In genomic region chr1:127513140-127513539, GRCm38 (mm10) we compare ENCODE assay signal across 32 mouse cellular contexts.
A peak's percentile ranks its signal among the peaks of the same experiment; 100 is the strongest.
DNase-seq lines count a peak whose midpoint lies in the region; ATAC-seq and TF ChIP-seq lines count a peak whose summit lies in the region.
"Had no signal": no experiment of that assay in that cellular context is flagged by ENCODE, and none has a peak within 500 bp of the region (broad histone marks: within the 10 kb centered on the region; RNA-seq: fewer than 3 reads in every experiment).

No protein-coding gene starts in this region.

- no peak overlapping the region for H3K4me3 ChIP-seq in liver, postnatal 0 days (ENCODE audit: low read depth, low read length)
- H3K4me3 ChIP-seq in liver, embryonic 11.5 days (ENCODE audit: low read depth, low read length), result no peak overlapping the region
- H3K4me3 ChIP-seq: heart, adult 2 months; heart, embryonic 13.5 days; hindbrain, embryonic 10.5 days; hindbrain, embryonic 15.5 days; kidney, embryonic 15.5 days; layer of hippocampus, adult 2 months; limb, embryonic 13.5 days; liver, embryonic 12.5 days; midbrain, embryonic 12.5 days; myocyte; neural tube, embryonic 12.5 days had no signal

- no peak for ATAC-seq in liver, postnatal 0 days
- no peak for ATAC-seq in liver, embryonic 11.5 days (replicated peaks; ENCODE audit: low FRiP score)
- peak; percentile 43 for ATAC-seq in megakaryocyte, adult 5-6 weeks (ENCODE audit: poor library complexity, severe bottlenecking)
- ATAC-seq: CD4-positive, CD25-positive, alpha-beta regulatory T cell, adult 4 months; forebrain, embryonic 14.5 days; inflammation-experienced regulatory T-cells, adult 6 months; liver, embryonic 12.5 days; lung, postnatal 0 days had no signal

- no peaks in the 10 kb centered on the region for H3K4me1 ChIP-seq in liver, postnatal 0 days (ENCODE audit: insufficient read depth)
- no peaks in the 10 kb centered on the region for H3K4me1 ChIP-seq in liver, embryonic 11.5 days (replicated peaks; ENCODE audit: control insufficient read depth, insufficient read depth, low read length)
- H3K4me1 ChIP-seq: kidney, embryonic 15.5 days; liver, embryonic 12.5 days; neural tube, embryonic 12.5 days had no signal

- no peaks in the 10 kb centered on the region for H3K36me3 ChIP-seq in liver, postnatal 0 days (replicated peaks; ENCODE audit: insufficient read depth, low read length)
- H3K36me3 ChIP-seq in liver, embryonic 11.5 days (ENCODE audit: control insufficient read depth, insufficient read depth, low read length), result no peaks in the 10 kb centered on the region
- H3K36me3 ChIP-seq: heart, embryonic 13.5 days; hindbrain, embryonic 15.5 days; kidney, embryonic 15.5 days; limb, embryonic 13.5 days; liver, embryonic 12.5 days; neural tube, embryonic 12.5 days had no signal

- no peak for TF ChIP-seq CTCF in liver, postnatal 0 days (IDR thresholded peaks at IDR 0.05; ENCODE audit: low read depth)

- H3K27me3 ChIP-seq in liver, postnatal 0 days (ENCODE audit: insufficient read depth, low read length), result no peaks in the 10 kb centered on the region
- no peaks in the 10 kb centered on the region for H3K27me3 ChIP-seq in liver, embryonic 11.5 days (replicated peaks; ENCODE audit: control insufficient read depth, insufficient read depth, low read length)
- H3K27me3 ChIP-seq: heart, embryonic 13.5 days; hindbrain, embryonic 15.5 days; kidney, embryonic 15.5 days; limb, embryonic 13.5 days; liver, embryonic 12.5 days; megakaryocyte, embryonic 14.5 days; midbrain, embryonic 12.5 days had no signal

- H3K27ac ChIP-seq in liver, postnatal 0 days (ENCODE audit: low read depth), result peak overlapping the region; percentile 58
- no peak overlapping the region for H3K27ac ChIP-seq in liver, embryonic 11.5 days (ENCODE audit: low read depth, low read length)
- H3K27ac ChIP-seq: heart, adult 2 months; heart, embryonic 13.5 days; hindbrain, embryonic 10.5 days; hindbrain, embryonic 15.5 days; kidney, embryonic 15.5 days; layer of hippocampus, adult 2 months; limb, embryonic 13.5 days; liver, embryonic 12.5 days; midbrain, embryonic 12.5 days; neural tube, embryonic 12.5 days had no signal

- no peak for DNase-seq in liver, postnatal 0 days
- DNase-seq in liver, embryonic 11.5 days (ENCODE audit: low spot score), result no peak
- peak; percentile 82 to 83 for DNase-seq in B cell, adult 2 months
- peak; percentile 67 to 79 for DNase-seq in spleen, postnatal 36 days (ENCODE audit: low spot score in 2 of 2)
- no peak for DNase-seq in lung, postnatal 25 days (ENCODE audit: low spot score)
- DNase-seq in thymus, postnatal 25 days, result no peak
- DNase-seq: adrenal gland, postnatal 25 days; cerebellum, postnatal 14 days; gastrocnemius, postnatal 25 days; heart, adult 2 months; heart, postnatal 10 days; kidney, adult 11 months; kidney, postnatal 25 days; lung, adult 18-20 months; right cerebral cortex, postnatal 14 days; thymus, postnatal 4 days had no signal

- no peak overlapping the region for H3K4me2 ChIP-seq in liver, postnatal 0 days (ENCODE audit: low read depth, low read length)
- no peak overlapping the region for H3K4me2 ChIP-seq in liver, embryonic 11.5 days
- H3K4me2 ChIP-seq: heart, embryonic 13.5 days; hindbrain, embryonic 15.5 days; kidney, embryonic 15.5 days; limb, embryonic 13.5 days; liver, embryonic 12.5 days; midbrain, embryonic 12.5 days; neural tube, embryonic 12.5 days had no signal

- H3K9me3 ChIP-seq in liver, postnatal 0 days (ENCODE audit: low read length), result peaks cover 12% of the 10 kb centered on the region
- H3K9me3 ChIP-seq in liver, embryonic 11.5 days (ENCODE audit: control insufficient read depth, low read length), result no peaks in the 10 kb centered on the region
- H3K9me3 ChIP-seq: hindbrain, embryonic 15.5 days; kidney, embryonic 15.5 days; limb, embryonic 13.5 days; midbrain, embryonic 12.5 days; neural tube, embryonic 12.5 days had no signal

- 60% methylated on average over 8 of the region's 8 CpGs for WGBS in liver, postnatal 0 days (ENCODE audit: insufficient replicate concordance)
- 79% methylated on average over 8 of the region's 8 CpGs for WGBS in liver, embryonic 11.5 days

- TF ChIP-seq EP300 in liver, postnatal 0 days (IDR thresholded peaks at IDR 0.05; ENCODE audit: low read depth), result no peak

- no peak overlapping the region for H3K9ac ChIP-seq in liver, postnatal 0 days (replicated peaks)
- H3K9ac ChIP-seq in liver, embryonic 11.5 days (ENCODE audit: low read depth, low read length), result no peak overlapping the region
- H3K9ac ChIP-seq: heart, embryonic 13.5 days; hindbrain, embryonic 15.5 days; kidney, embryonic 15.5 days; limb, embryonic 13.5 days; liver, embryonic 12.5 days; midbrain, embryonic 12.5 days; neural tube, embryonic 12.5 days had no signal

Comparison
In these comparisons a context has a peak if more than half of its experiments do, and no peak if none do; other contexts are left out.
1. DNase-seq: peak in B cell, adult 2 months (2 of 2) and spleen, postnatal 36 days (2 of 2); none in liver, postnatal 0 days (single experiment), liver, embryonic 11.5 days (single experiment), lung, postnatal 25 days (single experiment) and thymus, postnatal 25 days (single experiment).